Mouse (Mus musculus): ENCODE data around the gene Slc2a1. TPM values are rescaled to one million over a fixed set of nuclear protein-coding genes. Genes with fewer than 3 reads are reported as not detected.

The Slc2a1 gene
- polyA plus RNA-seq, 1 experiment from 2014 or later: 128 TPM

DNA sequence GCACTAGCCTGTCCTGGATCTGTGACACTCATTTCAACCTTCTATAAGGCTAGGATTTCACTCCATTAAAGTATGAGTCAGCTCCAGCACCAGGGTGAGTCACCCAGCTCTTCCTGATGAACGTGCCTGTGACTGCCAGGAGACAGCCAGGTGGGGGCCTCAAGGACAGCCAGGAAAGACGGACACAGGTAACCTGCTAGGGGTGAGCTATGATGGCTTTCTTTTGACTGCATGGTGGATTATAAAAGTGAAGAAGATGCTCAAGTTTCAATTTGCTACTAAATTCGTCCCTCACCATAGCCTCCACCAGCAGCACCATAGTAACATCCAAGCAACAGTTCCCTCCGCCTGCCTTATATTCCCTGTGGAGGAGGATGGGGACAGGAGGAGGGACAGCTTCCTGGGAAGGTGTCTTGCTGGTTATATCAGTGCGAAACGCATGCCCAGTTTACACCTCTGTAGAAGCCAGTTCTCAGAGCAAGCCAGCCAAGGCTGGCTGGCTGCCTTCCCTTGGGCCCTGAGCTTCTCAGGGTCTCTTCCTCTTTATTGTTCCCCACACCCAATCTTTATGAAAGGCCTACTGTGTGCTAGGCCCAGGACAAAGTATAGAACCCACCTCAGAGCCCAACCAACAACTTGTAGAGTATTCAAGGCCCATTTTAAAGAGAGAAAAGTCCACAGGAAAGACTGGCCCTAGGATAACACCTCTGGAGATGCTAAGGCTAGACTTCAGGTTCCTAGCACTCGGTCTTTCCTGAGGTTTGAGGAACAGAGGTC lies 6.0 kb upstream of the Slc2a1 start:
- Histone ChIP-seq H3K9ac (no peak overlapping the region), H3K27me3 (replicated peaks) (no peaks in the 10 kb centered on the region), H3K4me2 (replicated peaks) (no peak overlapping the region), H3K4me3 (no peak overlapping the region), H3K4me1 (peaks cover 11% of the 10 kb centered on the region), H3K27ac (no peak overlapping the region), H3K36me3 (no peaks in the 10 kb centered on the region), H3K9me3 (no peaks in the 10 kb centered on the region)
- WGBS: 81% methylated on average over 7 of the region's 7 CpGs
- ATAC-seq (ENCODE audit: low FRiP score, low read depth): no peak

DNA sequence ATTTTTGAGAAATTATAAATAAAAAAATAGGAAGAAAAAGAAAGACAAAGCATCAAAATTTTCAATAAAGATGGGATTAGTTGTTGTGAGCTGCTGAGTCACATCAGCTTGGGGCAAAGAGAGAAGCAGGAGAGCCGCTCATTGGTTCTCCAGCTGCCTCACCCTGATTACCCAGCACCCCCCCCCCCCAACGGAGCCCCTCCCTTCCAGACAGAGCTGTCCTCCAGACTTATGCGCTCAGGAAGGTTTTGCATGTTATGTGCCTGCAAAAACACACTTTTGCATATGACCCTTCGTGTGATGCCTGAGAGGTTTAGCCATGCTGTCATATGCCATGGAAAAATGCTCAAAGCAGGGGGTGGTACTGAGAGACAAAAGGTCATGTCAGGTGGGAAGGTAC lies 3.7 kb upstream of the Slc2a1 start:
- Histone ChIP-seq H3K4me1 (peaks cover 13% of the 10 kb centered on the region), H3K27me3 (replicated peaks) (no peaks in the 10 kb centered on the region), H3K9ac (no peak overlapping the region), H3K4me2 (replicated peaks) (peak overlapping the region; percentile 64; the same call in 1 of the 2 replicates), H3K27ac (no peak overlapping the region), H3K4me3 (no peak overlapping the region), H3K9me3 (no peaks in the 10 kb centered on the region), H3K36me3 (no peaks in the 10 kb centered on the region)
- WGBS: 46% methylated on average over 4 of the region's 4 CpGs
- ATAC-seq (ENCODE audit: low FRiP score, low read depth): no peak

DNA sequence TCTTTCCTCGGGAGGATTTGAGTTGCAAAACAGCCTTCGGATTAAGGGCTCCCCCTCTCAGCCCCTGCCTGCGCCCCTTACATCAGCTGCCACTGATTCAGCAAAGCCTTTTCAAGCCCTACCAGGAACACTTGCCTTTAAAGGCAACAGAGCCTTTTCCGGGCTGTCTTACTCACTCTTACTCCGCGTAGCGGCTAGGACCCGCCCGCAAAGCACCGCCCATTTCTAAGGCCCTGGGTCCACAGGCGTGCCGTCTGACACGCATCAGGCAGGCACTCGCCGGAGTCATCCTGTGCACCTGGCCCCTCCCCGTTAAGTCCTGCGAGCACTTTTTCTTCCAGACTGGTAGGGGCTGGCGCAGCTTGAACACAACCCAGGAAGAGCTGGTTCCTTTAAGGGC lies 2.8 kb upstream of the Slc2a1 start:
- H3K4me2 ChIP-seq (replicated peaks): peak overlapping the region; percentile 64
- ATAC-seq (ENCODE audit: low FRiP score, low read depth): no peak
- H3K27me3 ChIP-seq (replicated peaks): no peaks in the 10 kb centered on the region
- 2% methylated on average over 18 of the region's 18 CpGs for WGBS
- H3K27ac ChIP-seq: no peak overlapping the region
- peaks cover 22% of the 10 kb centered on the region for H3K4me1 ChIP-seq
- no peaks in the 10 kb centered on the region for H3K9me3 ChIP-seq
- H3K36me3 ChIP-seq: no peaks in the 10 kb centered on the region
- peak overlapping the region; percentile 16 for H3K4me3 ChIP-seq
- H3K9ac ChIP-seq: peak overlapping the region; percentile 30; the same call in 1 of the 2 replicates

DNA sequence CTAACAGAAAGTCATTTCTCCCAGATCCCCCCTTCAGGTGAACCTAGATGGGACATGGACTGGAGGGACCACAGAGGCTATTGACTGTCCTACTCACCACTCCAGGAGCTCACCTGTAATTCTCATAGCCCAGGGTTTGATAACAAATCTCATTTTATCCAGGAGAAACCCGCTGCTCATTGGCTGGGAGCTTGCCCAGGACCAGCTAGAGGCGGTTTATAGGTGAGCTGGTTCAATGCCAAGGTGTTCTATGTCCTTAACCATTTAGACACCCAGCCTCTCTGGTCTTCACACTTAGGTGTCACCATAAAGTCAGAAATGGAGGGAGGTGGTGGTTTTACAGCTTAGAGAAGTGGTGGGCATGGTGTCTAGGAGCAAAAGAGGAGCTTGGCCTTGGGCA lies 644 bp upstream of the Slc2a1 start:
- H3K4me3 ChIP-seq: no peak overlapping the region
- H3K27me3 ChIP-seq (replicated peaks): no peaks in the 10 kb centered on the region
- no peaks in the 10 kb centered on the region for H3K9me3 ChIP-seq
- 84% methylated on average over 2 of the region's 2 CpGs for WGBS
- no peak overlapping the region for H3K27ac ChIP-seq
- H3K36me3 ChIP-seq: no peaks in the 10 kb centered on the region
- H3K4me1 ChIP-seq: peaks cover 40% of the 10 kb centered on the region
- ATAC-seq (ENCODE audit: low FRiP score, low read depth): no peak
- no peak overlapping the region for H3K9ac ChIP-seq
- peak overlapping the region; percentile 65 for H3K4me2 ChIP-seq (replicated peaks)

DNA sequence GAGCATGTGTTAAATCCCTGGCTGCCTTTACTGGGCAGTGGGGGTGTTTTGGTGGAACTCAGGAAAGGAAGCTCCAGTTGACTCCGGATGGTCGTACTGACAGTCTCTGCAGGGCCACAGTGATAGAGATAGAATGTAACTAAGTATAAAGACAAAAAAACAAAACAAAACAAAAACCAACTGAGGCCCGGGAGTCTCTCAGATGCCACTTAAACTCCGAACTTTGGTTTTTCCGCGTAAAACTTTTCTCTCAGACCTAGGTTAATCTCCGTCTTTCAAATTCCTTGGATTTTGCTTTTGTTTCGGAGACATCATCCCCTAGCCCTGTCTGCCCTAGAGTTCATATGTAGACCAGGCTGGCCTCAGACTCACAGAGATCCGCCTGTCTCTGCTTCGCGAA lies 1.1 kb downstream of the Slc2a1 start:
- 7% methylated on average over 11 of the region's 11 CpGs for WGBS
- Histone ChIP-seq H3K4me3 (peak overlapping the region; percentile 81), H3K9me3 (no peaks in the 10 kb centered on the region), H3K9ac (peak overlapping the region; percentile 77), H3K27ac (no peak overlapping the region), H3K4me1 (peaks cover 41% of the 10 kb centered on the region), H3K27me3 (replicated peaks) (no peaks in the 10 kb centered on the region), H3K36me3 (no peaks in the 10 kb centered on the region), H3K4me2 (replicated peaks) (peak overlapping the region; percentile 65)
- ATAC-seq (ENCODE audit: low FRiP score, low read depth): no peak

DNA sequence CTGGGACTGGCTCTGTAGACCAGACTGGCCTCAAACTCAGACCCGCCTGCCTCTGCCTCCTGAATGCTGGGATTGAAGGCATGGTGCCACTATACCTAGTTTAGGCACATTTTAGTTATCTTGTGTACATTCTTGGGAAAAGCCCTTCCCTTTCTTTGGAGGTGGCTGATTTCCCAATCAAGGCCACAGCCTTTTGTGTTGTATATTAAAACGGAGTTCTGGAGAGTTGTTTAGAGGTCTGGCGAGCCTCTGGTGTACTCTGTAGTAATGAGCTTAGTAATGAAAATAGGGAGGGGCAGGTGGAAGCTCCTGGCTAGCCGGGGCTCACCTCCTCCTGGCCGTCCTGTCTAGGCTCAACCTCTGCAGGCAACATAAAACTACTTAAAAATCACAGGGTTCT lies 2.0 kb downstream of the Slc2a1 start:
- 20% methylated on average over 5 of the region's 5 CpGs for WGBS
- no peaks in the 10 kb centered on the region for H3K9me3 ChIP-seq
- peak overlapping the region; percentile 81; the same call in 1 of the 2 replicates for H3K4me3 ChIP-seq
- no peaks in the 10 kb centered on the region for H3K36me3 ChIP-seq
- no peaks in the 10 kb centered on the region for H3K27me3 ChIP-seq (replicated peaks)
- peaks cover 41% of the 10 kb centered on the region for H3K4me1 ChIP-seq
- no peak for ATAC-seq (ENCODE audit: low FRiP score, low read depth)
- H3K9ac ChIP-seq: 0 out of 2 replicates have a peak overlapping the region, but pooled peaks have one; percentile 77
- peak overlapping the region; percentile 65 for H3K4me2 ChIP-seq (replicated peaks)
- H3K27ac ChIP-seq: no peak overlapping the region

DNA sequence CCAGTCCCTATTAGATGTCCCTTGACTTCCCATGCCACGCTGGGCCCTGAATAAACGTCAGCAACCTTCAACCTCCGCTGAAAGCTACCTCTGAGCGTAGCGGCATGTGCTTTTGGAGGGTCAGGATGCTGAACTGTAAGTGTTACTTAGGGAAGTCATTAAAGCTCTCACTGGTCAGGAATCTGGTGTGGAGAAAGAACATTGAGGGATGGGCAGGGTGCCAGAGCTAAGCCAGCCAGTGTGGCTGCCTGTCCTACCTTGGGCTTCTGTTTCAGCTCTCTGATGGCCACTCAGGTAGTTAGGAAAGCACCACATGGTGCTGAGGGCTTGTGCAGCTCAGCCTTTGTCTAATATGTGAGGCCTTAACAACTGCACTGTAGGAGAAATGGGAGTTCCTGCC lies 2.9 kb downstream of the Slc2a1 start:
- Histone ChIP-seq H3K4me1 (peaks cover 39% of the 10 kb centered on the region), H3K4me2 (replicated peaks) (peak overlapping the region; percentile 65), H3K4me3 (no peak overlapping the region; the same call in 1 of the 2 replicates), H3K27me3 (replicated peaks) (no peaks in the 10 kb centered on the region), H3K9ac (no peak overlapping the region), H3K9me3 (no peaks in the 10 kb centered on the region), H3K27ac (no peak overlapping the region), H3K36me3 (peaks cover 2% of the 10 kb centered on the region; the same call in 1 of the 2 replicates)
- no peak for ATAC-seq (ENCODE audit: low FRiP score, low read depth)
- 34% methylated on average over 5 of the region's 5 CpGs for WGBS

DNA sequence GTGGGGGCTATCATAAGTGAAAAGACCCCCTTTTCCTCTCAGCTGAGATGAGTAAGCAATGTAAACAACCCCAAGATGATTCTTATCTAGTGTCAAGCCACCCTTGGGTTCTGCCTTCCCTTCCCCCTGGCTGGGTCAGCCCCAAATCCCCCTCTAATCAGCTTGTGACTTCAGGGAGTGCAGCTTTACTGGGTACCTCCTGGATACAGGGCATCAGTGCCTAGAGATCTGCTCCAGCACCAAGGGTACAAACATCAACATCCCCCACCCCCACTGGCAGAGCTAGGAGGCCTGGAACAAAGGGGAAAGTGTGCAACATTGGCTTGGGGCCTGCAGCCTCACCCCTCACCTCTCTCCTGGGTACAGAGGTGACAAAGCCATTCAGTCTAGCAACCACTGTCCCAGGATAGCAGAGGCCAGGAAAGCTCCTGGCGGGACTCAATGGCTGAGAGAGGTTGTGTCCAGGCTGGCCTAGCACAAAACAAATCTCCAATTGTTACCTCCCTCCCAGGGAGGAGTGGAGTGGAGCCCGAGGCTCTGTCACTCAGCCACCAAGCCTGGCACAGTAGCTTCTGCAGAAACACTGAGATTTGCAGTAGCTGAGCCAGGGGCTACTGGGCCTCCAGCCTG lies 3.9 kb downstream of the Slc2a1 start:
- no peak overlapping the region for H3K27ac ChIP-seq
- H3K4me2 ChIP-seq (replicated peaks): peak overlapping the region; percentile 65
- ATAC-seq (ENCODE audit: low FRiP score, low read depth): no peak
- no peak overlapping the region for H3K9ac ChIP-seq
- no peaks in the 10 kb centered on the region for H3K27me3 ChIP-seq (replicated peaks)
- H3K36me3 ChIP-seq: peaks cover 3% of the 10 kb centered on the region; the same call in 1 of the 2 replicates
- H3K4me3 ChIP-seq: 0 out of 2 replicates have a peak overlapping the region, but pooled peaks have one; percentile 2
- no peaks in the 10 kb centered on the region for H3K9me3 ChIP-seq
- H3K4me1 ChIP-seq: peaks cover 40% of the 10 kb centered on the region
- 15% methylated on average over 2 of the region's 2 CpGs for WGBS

DNA sequence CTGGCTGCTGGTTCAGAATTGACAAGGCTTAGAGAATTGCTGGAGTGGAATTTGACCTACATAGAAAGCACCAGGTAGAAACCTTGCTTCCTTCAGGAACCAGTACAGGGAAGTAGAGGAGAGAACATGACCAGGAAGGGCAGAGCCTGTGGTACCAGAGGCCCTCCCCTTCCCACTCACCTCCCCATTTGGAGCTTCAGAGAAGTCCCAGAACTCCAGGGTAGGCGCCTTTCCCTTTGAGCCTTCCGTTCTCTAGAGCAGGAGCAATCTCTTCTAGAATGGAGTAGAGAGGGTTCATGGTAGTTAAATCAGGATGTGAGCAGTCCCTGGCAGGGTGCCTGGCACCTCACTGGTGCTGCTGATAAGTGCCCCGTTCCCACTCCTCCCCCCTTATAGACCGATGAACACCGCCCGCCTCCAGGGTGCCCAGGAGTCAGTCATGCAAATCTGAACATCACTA lies 7.1 kb downstream of the Slc2a1 start:
- H3K4me1 ChIP-seq: peaks cover 37% of the 10 kb centered on the region
- H3K36me3 ChIP-seq: peaks cover 9% of the 10 kb centered on the region
- H3K4me3 ChIP-seq: no peak overlapping the region
- no peak overlapping the region for H3K27ac ChIP-seq
- no peaks in the 10 kb centered on the region for H3K9me3 ChIP-seq
- no peak for ATAC-seq (ENCODE audit: low FRiP score, low read depth)
- no peaks in the 10 kb centered on the region for H3K27me3 ChIP-seq (replicated peaks)
- H3K4me2 ChIP-seq (replicated peaks): no peak overlapping the region
- WGBS: 45% methylated on average over 6 of the region's 6 CpGs
- no peak overlapping the region for H3K9ac ChIP-seq

DNA sequence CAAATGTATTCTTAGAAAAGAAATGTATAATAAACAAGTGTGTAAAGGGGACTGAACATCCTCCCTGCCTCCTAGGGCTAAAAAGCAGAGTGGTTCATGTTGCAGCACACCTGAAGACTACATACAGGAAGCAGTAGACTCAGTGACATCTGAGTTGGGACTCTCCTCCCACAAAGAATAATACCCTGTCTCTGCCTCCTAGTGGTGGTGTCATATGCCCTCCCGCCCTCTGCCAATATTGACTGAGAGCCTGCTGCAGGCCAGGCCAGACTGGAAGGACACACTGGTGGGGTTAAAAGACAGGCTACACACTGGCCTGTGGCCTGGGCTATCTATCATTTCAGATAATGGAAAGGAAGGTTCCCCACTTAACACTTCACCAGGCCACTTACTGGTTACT lies 7.8 kb downstream of the Slc2a1 start:
- H3K4me3 ChIP-seq: no peak overlapping the region
- H3K27me3 ChIP-seq (replicated peaks): no peaks in the 10 kb centered on the region
- 66% methylated on average over 1 of the region's 1 CpGs for WGBS
- H3K9ac ChIP-seq: no peak overlapping the region
- no peak overlapping the region for H3K27ac ChIP-seq
- peaks cover 34% of the 10 kb centered on the region for H3K4me1 ChIP-seq
- H3K9me3 ChIP-seq: no peaks in the 10 kb centered on the region
- peaks cover 16% of the 10 kb centered on the region for H3K36me3 ChIP-seq
- no peak; the same call in 1 of the 2 replicates for ATAC-seq (ENCODE audit: low FRiP score, low read depth)
- no peak overlapping the region for H3K4me2 ChIP-seq (replicated peaks)

DNA sequence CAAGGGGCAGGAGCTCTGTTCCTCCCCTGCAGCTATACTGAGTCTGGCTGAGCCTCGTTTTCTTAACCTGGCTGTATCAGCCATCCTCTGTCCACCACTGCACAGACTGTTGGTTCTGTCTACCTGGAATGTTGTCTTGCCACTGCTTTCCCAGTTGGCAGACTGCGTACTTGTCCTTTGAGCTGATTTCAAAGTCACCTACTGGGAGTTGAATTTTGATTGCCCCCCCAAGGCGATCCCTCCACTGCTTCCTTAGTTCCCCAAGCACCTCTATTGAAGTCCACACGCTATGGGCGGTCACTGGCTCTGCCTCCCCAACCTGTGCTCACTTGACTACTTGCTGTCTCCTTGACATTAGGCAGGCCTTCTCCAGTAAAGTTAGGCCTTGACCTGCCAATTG lies 9.1 kb downstream of the Slc2a1 start:
- Histone ChIP-seq H3K4me1 (peaks cover 27% of the 10 kb centered on the region), H3K36me3 (peaks cover 27% of the 10 kb centered on the region), H3K9ac (no peak overlapping the region), H3K4me3 (no peak overlapping the region), H3K4me2 (replicated peaks) (no peak overlapping the region), H3K27me3 (replicated peaks) (no peaks in the 10 kb centered on the region), H3K9me3 (no peaks in the 10 kb centered on the region), H3K27ac (no peak overlapping the region)
- 59% methylated on average over 5 of the region's 5 CpGs for WGBS
- no peak for ATAC-seq (ENCODE audit: low FRiP score, low read depth)

DNA sequence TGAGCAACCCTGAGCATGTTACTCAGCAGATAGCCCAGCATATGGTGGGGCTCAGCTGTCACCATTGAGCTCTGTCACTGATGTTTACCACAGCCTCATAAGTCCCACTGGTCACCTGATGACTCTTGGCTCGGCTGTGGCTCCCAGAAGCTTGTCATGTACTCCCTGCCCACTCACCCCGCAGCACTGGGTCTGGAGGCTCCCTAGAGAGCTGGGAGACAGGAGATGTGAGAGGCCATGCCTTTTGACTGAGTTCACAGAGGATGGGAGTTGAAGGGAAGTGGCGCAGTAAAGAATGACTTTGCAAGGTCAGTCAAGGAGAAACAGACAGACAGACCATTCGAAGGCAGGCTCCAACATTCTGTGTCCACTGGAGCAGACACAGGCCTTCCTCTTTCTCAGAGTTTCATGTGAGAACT lies 10.2 kb downstream of the Slc2a1 start:
- Histone ChIP-seq H3K4me2 (replicated peaks) (no peak overlapping the region), H3K4me3 (no peak overlapping the region), H3K36me3 (peaks cover 32% of the 10 kb centered on the region), H3K27ac (no peak overlapping the region), H3K27me3 (replicated peaks) (no peaks in the 10 kb centered on the region), H3K4me1 (peaks cover 23% of the 10 kb centered on the region), H3K9ac (no peak overlapping the region), H3K9me3 (no peaks in the 10 kb centered on the region)
- ATAC-seq (ENCODE audit: low FRiP score, low read depth): no peak
- 58% methylated on average over 4 of the region's 4 CpGs for WGBS

All from neural tube, embryonic 12.5 days (tissue).